Mouse (Mus musculus) embryonic facial prominence, embryonic 12.5 days (tissue): ENCODE data around the gene Cyth1. TPM values are rescaled to one million over a fixed set of nuclear protein-coding genes. Genes with fewer than 3 reads are reported as not detected.

Experiments used
- ATAC-seq: fragments of 200-750 bp; cut with Nextera tagmentation; 2 replicates; pipeline ENCODE4 v1.8.0; 2017; ENCODE audit not compliant: insufficient number of reproducible peaks, insufficient read depth, low FRiP score, low TSS enrichment
- H3K27ac ChIP-seq: fragments of 300-500 bp; sonication (generic); 2 replicates; pipeline ENCODE4 v1.5.1; 2016; ENCODE audit warnings: mild to moderate bottlenecking
- H3K27me3 ChIP-seq: fragments of 300-500 bp; sonication (generic); 2 replicates; pipeline ENCODE4 v1.6.1; 2016; ENCODE audit warnings: mild to moderate bottlenecking, moderate library complexity
- H3K36me3 ChIP-seq: fragments of 300-500 bp; sonication (generic); 2 replicates; pipeline ENCODE4 v1.6.1; 2016; ENCODE audit warnings: mild to moderate bottlenecking
- H3K4me1 ChIP-seq: fragments of 300-500 bp; sonication (generic); 2 replicates; pipeline ENCODE4 v1.6.1; 2016
- H3K4me2 ChIP-seq: fragments of 300-500 bp; sonication (generic); replicated peaks from 2 replicates; pipeline ENCODE4 v1.6.1; 2016; ENCODE audit warnings: mild to moderate bottlenecking, moderate library complexity
- H3K4me3 ChIP-seq: fragments of 300-500 bp; sonication (generic); 2 replicates; pipeline ENCODE4 v1.5.1; 2016; ENCODE audit warnings: mild to moderate bottlenecking
- H3K9ac ChIP-seq: fragments of 300-500 bp; sonication (generic); 2 replicates; pipeline ENCODE4 v1.6.1; 2016; ENCODE audit warnings: mild to moderate bottlenecking, moderate library complexity
- H3K9me3 ChIP-seq: fragments of 300-500 bp; sonication (generic); 2 replicates; pipeline ENCODE4 v1.6.1; 2016; ENCODE audit warnings: mild to moderate bottlenecking, moderate library complexity
- WGBS: fragments of 180-500 bp; shearing (Covaris S2); methylation state at CpG from one replicate; pipeline ENCODE4 v1.1.7; 2016; 5-methylcytosine and 5-hydroxymethylcytosine counted together
- polyA plus RNA-seq: library from polyadenylated mRNA; unstranded; fragments of >200 nt; fragmentation: Nextera tagmentation; extraction: Ambion mirVana; gene quantifications from 2 replicates; pipeline ENCODE4 v1.2.1, GENCODE M21; 2016

The Cyth1 gene
- polyA plus RNA-seq, 1 experiment from 2014 or later, result 20.4 TPM

DNA sequence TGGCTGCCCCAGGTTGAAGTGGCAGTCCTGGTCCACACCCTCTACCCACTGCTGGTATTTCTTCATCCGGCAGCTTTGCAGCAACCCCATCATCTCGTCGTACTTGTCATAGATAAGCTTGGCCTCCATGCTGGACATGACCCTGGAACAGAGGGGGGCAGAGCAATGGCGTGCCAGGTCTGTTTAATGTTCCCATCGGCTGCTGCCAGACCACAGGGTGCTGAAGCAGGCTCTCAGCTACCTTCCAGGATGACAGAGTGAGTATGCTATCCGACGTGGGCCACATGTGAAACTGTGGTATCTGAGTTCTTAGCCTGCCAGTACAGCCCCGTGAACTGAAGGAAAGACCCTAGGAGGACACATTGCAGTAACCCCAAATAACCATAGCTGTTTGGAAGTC is 129.6 kb downstream of the Cyth1 start:
- H3K4me2 ChIP-seq, result no peak overlapping the region
- H3K4me3 ChIP-seq, result no peak overlapping the region
- ATAC-seq, result no peak
- H3K27ac ChIP-seq, result no peak overlapping the region
- 0 out of 2 replicates have a peak, but pooled peaks cover 7% of the 10 kb centered on the region for H3K4me1 ChIP-seq
- no peaks in the 10 kb centered on the region for H3K27me3 ChIP-seq
- WGBS, result 83% methylated on average over 8 of the region's 8 CpGs
- no peaks in the 10 kb centered on the region for H3K36me3 ChIP-seq
- H3K9me3 ChIP-seq, result no peaks in the 10 kb centered on the region
- H3K9ac ChIP-seq, result no peak overlapping the region

- H3K9me3 ChIP-seq, result no peaks in the 10 kb centered on the region
- no peaks in the 10 kb centered on the region for H3K27me3 ChIP-seq
- 60% methylated on average over 8 of the region's 8 CpGs for WGBS
- no peak overlapping the region for H3K9ac ChIP-seq
- ATAC-seq, result no peak
- H3K4me2 ChIP-seq, result no peak overlapping the region
- no peak overlapping the region for H3K27ac ChIP-seq
- H3K36me3 ChIP-seq, result no peaks in the 10 kb centered on the region
- H3K4me1 ChIP-seq, result 0 out of 2 replicates have a peak, but pooled peaks cover 7% of the 10 kb centered on the region
- no peak overlapping the region for H3K4me3 ChIP-seq
Observed at GRCm38 (mm10) chr11:118114581-118115110, 133.7 kb downstream of the Cyth1 start.

- Histone ChIP-seq H3K4me3 (no peak overlapping the region), H3K9me3 (no peaks in the 10 kb centered on the region), H3K9ac (no peak overlapping the region), H3K36me3 (no peaks in the 10 kb centered on the region), H3K4me1 (0 out of 2 replicates have a peak, but pooled peaks cover 7% of the 10 kb centered on the region), H3K27ac (no peak overlapping the region), H3K4me2 (no peak overlapping the region), H3K27me3 (no peaks in the 10 kb centered on the region)
- 77% methylated on average over 14 of the region's 14 CpGs for WGBS
- no peak for ATAC-seq
Observed at GRCm38 (mm10) chr11:118113516-118114205, 134.7 kb downstream of the Cyth1 start.

DNA sequence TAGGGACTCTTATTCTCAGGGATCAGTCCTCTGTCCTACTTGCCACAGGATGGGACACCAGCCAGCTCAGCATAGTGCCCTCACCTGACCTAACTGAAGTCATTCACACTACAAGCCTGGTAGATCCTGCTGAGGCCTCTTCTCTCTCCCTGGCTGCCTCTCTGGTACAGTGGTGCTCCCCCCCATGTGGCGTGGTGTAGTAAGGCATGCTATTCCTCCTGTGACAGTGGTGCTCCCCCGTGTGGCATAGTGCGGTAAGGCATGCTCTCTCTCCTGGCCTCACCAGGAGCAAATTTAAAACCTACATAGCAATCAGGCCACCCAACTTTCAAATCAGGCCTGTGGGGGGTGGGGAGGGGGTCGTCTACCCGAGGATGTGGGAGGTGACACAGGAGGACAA is 144.4 kb downstream of the Cyth1 start:
- H3K27ac ChIP-seq, result 0 out of 2 replicates have a peak overlapping the region, but pooled peaks have one; percentile 11
- H3K9ac ChIP-seq, result no peak overlapping the region
- H3K4me2 ChIP-seq, result no peak overlapping the region
- H3K4me3 ChIP-seq, result no peak overlapping the region
- ATAC-seq, result no peak
- H3K4me1 ChIP-seq, result 0 out of 2 replicates have a peak, but pooled peaks cover 6% of the 10 kb centered on the region
- H3K36me3 ChIP-seq, result no peaks in the 10 kb centered on the region
- WGBS, result 11% methylated on average over 5 of the region's 5 CpGs
- H3K27me3 ChIP-seq, result no peaks in the 10 kb centered on the region
- H3K9me3 ChIP-seq, result no peaks in the 10 kb centered on the region

DNA sequence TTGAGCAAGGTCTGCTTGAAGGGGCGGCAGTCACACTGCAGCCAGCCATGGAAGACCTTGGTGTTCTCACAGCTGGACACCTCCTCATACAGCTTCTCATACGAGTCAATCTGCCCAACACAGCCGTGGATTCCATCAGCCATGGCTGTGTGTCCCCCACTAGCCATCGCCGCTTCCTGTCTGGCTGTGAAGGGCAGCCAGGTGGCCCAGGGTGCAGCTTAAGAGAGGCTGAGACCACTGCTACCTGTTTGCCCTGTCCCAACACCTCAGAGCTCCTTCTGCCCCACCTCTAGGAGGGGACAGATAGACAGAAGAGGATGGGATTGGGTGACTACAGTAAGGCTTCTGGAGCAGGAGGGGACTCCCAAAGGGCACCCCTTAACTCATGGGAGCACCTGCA is 145.0 kb downstream of the Cyth1 start:
- no peaks in the 10 kb centered on the region for H3K27me3 ChIP-seq
- H3K4me3 ChIP-seq, result no peak overlapping the region
- no peak overlapping the region for H3K4me2 ChIP-seq
- H3K4me1 ChIP-seq, result 0 out of 2 replicates have a peak, but pooled peaks cover 6% of the 10 kb centered on the region
- no peak overlapping the region for H3K9ac ChIP-seq
- H3K36me3 ChIP-seq, result no peaks in the 10 kb centered on the region
- H3K9me3 ChIP-seq, result no peaks in the 10 kb centered on the region
- no peak overlapping the region for H3K27ac ChIP-seq
- 90% methylated on average over 5 of the region's 5 CpGs for WGBS
- ATAC-seq, result 0 out of 2 replicates have a peak, but pooled peaks have one; percentile 26

DNA sequence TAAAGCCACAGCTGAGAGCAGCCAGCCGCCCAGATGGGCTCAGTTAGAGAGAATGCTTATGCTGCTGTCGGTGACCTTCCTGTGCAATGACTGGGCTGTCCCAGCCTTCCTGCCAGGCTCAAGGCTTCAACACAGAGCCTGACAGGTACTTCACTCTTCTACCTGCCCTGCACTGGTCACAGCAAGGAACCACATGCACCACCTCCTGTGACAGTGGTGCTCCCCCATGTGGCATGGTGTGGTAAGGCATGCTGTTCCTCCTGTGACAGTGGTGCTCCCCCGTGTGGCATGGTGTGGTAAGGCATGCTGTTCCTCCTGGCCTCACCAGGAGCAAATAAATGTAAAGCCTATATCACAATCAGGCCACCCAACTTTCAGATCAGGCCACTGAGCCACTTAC is 145.6 kb downstream of the Cyth1 start:
- WGBS, result 62% methylated on average over 3 of the region's 3 CpGs
- Histone ChIP-seq H3K27ac (no peak overlapping the region), H3K9ac (no peak overlapping the region), H3K36me3 (no peaks in the 10 kb centered on the region), H3K4me1 (0 out of 2 replicates have a peak, but pooled peaks cover 6% of the 10 kb centered on the region), H3K4me3 (no peak overlapping the region), H3K4me2 (no peak overlapping the region), H3K9me3 (no peaks in the 10 kb centered on the region), H3K27me3 (no peaks in the 10 kb centered on the region)
- ATAC-seq, result no peak

DNA sequence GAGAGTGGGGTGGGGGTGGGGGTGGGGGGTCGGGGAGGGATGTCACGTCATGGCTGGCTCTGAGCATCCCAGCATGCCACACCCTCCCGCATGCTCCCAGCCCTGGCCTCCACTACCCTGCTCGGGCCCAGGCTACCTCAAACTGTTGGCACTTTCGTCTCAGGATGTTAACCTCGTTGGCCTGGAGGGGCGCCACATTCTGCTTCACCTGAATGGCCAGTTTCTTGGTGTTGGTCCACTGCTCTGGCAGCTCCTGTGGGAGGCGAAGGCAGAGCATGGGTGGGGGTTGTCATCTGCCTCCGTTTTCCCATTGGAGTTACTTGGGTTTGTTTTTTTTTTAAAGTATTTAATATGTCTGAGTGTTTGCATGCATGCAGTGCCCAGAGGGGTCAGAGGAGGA is 147.3 kb downstream of the Cyth1 start:
- Histone ChIP-seq H3K9me3 (no peaks in the 10 kb centered on the region), H3K27me3 (no peaks in the 10 kb centered on the region), H3K4me3 (no peak overlapping the region), H3K9ac (no peak overlapping the region), H3K4me1 (0 out of 2 replicates have a peak, but pooled peaks cover 6% of the 10 kb centered on the region), H3K4me2 (no peak overlapping the region), H3K36me3 (no peaks in the 10 kb centered on the region), H3K27ac (no peak overlapping the region)
- no peak for ATAC-seq
- WGBS, result 42% methylated on average over 9 of the region's 9 CpGs

GRCm38 (mm10) chr11:118096736-118097135 is 151.7 kb downstream of the Cyth1 start:
- Histone ChIP-seq H3K27me3 (no peaks in the 10 kb centered on the region), H3K9me3 (no peaks in the 10 kb centered on the region), H3K4me2 (no peak overlapping the region), H3K4me1 (0 out of 2 replicates have a peak, but pooled peaks cover 4% of the 10 kb centered on the region), H3K4me3 (no peak overlapping the region), H3K36me3 (no peaks in the 10 kb centered on the region), H3K27ac (no peak overlapping the region), H3K9ac (no peak overlapping the region)
- WGBS, result 40% methylated on average over 2 of the region's 2 CpGs
- ATAC-seq, result no peak

DNA sequence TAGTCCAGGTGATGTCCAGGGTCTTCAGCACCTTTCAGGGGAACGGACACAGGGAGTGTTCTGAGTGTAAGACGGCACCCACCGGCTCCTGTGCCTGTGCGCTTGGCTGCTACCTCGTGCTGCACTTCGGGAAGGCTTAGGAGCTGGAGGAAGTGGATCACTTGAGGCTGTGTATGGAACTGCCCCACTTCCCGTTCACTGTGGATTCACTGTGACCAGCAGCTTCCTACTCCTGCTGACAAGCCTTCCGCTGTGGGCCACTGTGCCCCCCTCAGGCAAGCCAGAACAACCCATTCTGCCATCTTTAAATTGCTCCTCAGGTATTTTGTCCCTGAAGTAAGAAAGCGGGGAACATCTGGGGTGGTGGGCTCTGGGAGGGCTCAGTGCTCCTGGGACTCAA is 153.4 kb downstream of the Cyth1 start:
- 94% methylated on average over 9 of the region's 9 CpGs for WGBS
- H3K27ac ChIP-seq, result no peak overlapping the region
- H3K27me3 ChIP-seq, result no peaks in the 10 kb centered on the region
- no peak overlapping the region for H3K4me3 ChIP-seq
- no peak overlapping the region for H3K9ac ChIP-seq
- no peaks in the 10 kb centered on the region for H3K36me3 ChIP-seq
- no peak for ATAC-seq
- H3K4me1 ChIP-seq, result no peaks in the 10 kb centered on the region
- no peak overlapping the region for H3K4me2 ChIP-seq
- peaks cover 4% of the 10 kb centered on the region; the same call in 1 of the 2 replicates for H3K9me3 ChIP-seq

- Histone ChIP-seq H3K36me3 (no peaks in the 10 kb centered on the region), H3K27me3 (no peaks in the 10 kb centered on the region), H3K9me3 (peaks cover 4% of the 10 kb centered on the region; the same call in 1 of the 2 replicates), H3K27ac (no peak overlapping the region), H3K4me2 (no peak overlapping the region), H3K4me1 (no peaks in the 10 kb centered on the region), H3K9ac (no peak overlapping the region), H3K4me3 (no peak overlapping the region)
- no peak for ATAC-seq
- 85% methylated on average over 23 of the region's 23 CpGs for WGBS
Observed at GRCm38 (mm10) chr11:118091002-118091670, 157.3 kb downstream of the Cyth1 start.

GRCm38 (mm10) chr11:118088896-118089295 is 159.5 kb downstream of the Cyth1 start:
- Histone ChIP-seq H3K36me3 (no peaks in the 10 kb centered on the region), H3K4me1 (no peaks in the 10 kb centered on the region), H3K4me2 (no peak overlapping the region), H3K9ac (no peak overlapping the region), H3K27me3 (no peaks in the 10 kb centered on the region), H3K9me3 (peaks cover 4% of the 10 kb centered on the region; the same call in 1 of the 2 replicates), H3K4me3 (no peak overlapping the region), H3K27ac (no peak overlapping the region)
- ATAC-seq, result no peak
- WGBS, result 83% methylated on average over 19 of the region's 19 CpGs

DNA sequence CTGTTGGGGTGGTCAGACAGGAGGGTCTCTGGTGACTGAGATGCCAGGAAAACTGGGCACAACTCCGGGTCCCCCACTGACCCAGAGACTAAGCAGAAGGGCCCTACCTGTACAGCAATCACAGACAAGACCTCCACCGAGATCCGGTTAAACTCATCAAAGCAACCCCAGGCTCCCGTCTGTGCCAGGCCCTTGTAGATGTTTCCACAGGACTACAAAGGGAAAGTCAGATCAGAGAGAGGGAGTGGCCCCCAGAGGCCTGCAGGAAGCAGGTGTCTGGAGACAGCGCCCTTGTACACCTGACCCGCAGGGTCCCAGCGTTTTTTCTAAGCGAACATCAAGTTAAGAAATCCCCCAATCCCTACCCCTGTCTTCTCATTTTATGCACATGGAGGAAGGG is 162.4 kb downstream of the Cyth1 start:
- H3K27me3 ChIP-seq, result no peaks in the 10 kb centered on the region
- ATAC-seq, result no peak
- H3K4me3 ChIP-seq, result no peak overlapping the region
- H3K9ac ChIP-seq, result no peak overlapping the region
- no peaks in the 10 kb centered on the region for H3K36me3 ChIP-seq
- H3K4me2 ChIP-seq, result no peak overlapping the region
- H3K9me3 ChIP-seq, result peaks cover 1% of the 10 kb centered on the region; the same call in 1 of the 2 replicates
- 71% methylated on average over 8 of the region's 8 CpGs for WGBS
- H3K4me1 ChIP-seq, result no peaks in the 10 kb centered on the region
- no peak overlapping the region for H3K27ac ChIP-seq
